In genomic region chr2:20595000-20595399, GRCm38 (mm10) we compare ENCODE assay signal across 24 mouse cellular contexts.
DNase-seq lines count a peak whose midpoint lies in the region; ATAC-seq and TF ChIP-seq lines count a peak whose summit lies in the region.
"Had no signal": no experiment of that assay in that cellular context is flagged by ENCODE, and none has a peak within 500 bp of the region (broad histone marks: within the 10 kb centered on the region; RNA-seq: fewer than 3 reads in every experiment).

No protein-coding gene starts in this region.

- H3K27me3 ChIP-seq in E14TG2a.4 (ENCODE audit: insufficient read depth, low read length), result no peaks in the 10 kb centered on the region
- no peaks in the 10 kb centered on the region for H3K27me3 ChIP-seq in neural tube, embryonic 15.5 days (replicated peaks)
- H3K27me3 ChIP-seq: CH12.LX; embryonic facial prominence, embryonic 12.5 days; forebrain, embryonic 13.5 days; forebrain, embryonic 15.5 days; Patski had no signal

- no peak overlapping the region for H3K9ac ChIP-seq in neural tube, embryonic 15.5 days (replicated peaks)
- H3K9ac ChIP-seq: embryonic facial prominence, embryonic 12.5 days; forebrain, embryonic 13.5 days; forebrain, embryonic 15.5 days had no signal

- peaks cover 35% of the 10 kb centered on the region for H3K36me3 ChIP-seq in E14TG2a.4 (ENCODE audit: insufficient read depth, low read length)
- no peaks in the 10 kb centered on the region for H3K36me3 ChIP-seq in neural tube, embryonic 15.5 days
- H3K36me3 ChIP-seq: embryonic facial prominence, embryonic 10.5 days; embryonic facial prominence, embryonic 12.5 days; forebrain, embryonic 15.5 days; G1E had no signal

- peak overlapping the region; percentile 63 for H3K4me3 ChIP-seq in E14TG2a.4 (replicated peaks; ENCODE audit: low read length)
- H3K4me3 ChIP-seq in neural tube, embryonic 15.5 days (replicated peaks), result no peak overlapping the region
- H3K4me3 ChIP-seq: embryonic facial prominence, embryonic 10.5 days; embryonic facial prominence, embryonic 12.5 days; forebrain, embryonic 13.5 days; forebrain, embryonic 15.5 days had no signal

- peaks cover 60% of the 10 kb centered on the region for H3K4me1 ChIP-seq in E14TG2a.4 (replicated peaks; ENCODE audit: low read depth, low read length)
- H3K4me1 ChIP-seq in neural tube, embryonic 15.5 days, result no peaks in the 10 kb centered on the region

- DNase-seq in ES-CJ7 (ENCODE audit: low read depth, low spot score) (peak; percentile 89), R1 (ENCODE audit: low read depth, low spot score) (peak; percentile 84)
- no peak for DNase-seq in gastrocnemius, postnatal 10 days
- no peak for DNase-seq in testis, postnatal 10 days (ENCODE audit: low spot score)
- DNase-seq: adrenal gland, adult 8-10 months; adrenal gland, postnatal 14 days; adrenal gland, postnatal 36 days; B cell, adult 2 months; cerebellum, adult 11-12 months; cerebellum, adult 2 months; cerebellum, adult 9-10 months; cerebellum, postnatal 10 days; cerebellum, postnatal 25 days had no signal

- no peak overlapping the region for H3K27ac ChIP-seq in neural tube, embryonic 15.5 days (replicated peaks)
- H3K27ac ChIP-seq: embryonic facial prominence, embryonic 10.5 days; embryonic facial prominence, embryonic 12.5 days; forebrain, embryonic 13.5 days; forebrain, embryonic 15.5 days had no signal

- no peak overlapping the region for H3K4me2 ChIP-seq in neural tube, embryonic 15.5 days
- H3K4me2 ChIP-seq: embryonic facial prominence, embryonic 12.5 days; forebrain, embryonic 13.5 days; forebrain, embryonic 15.5 days had no signal

- 84% methylated on average over 3 of the region's 3 CpGs for WGBS in neural tube, embryonic 15.5 days

- no peak for ATAC-seq in neural tube, embryonic 15.5 days (ENCODE audit: low FRiP score)
- ATAC-seq: activated CD4-positive, CD25-positive, alpha-beta regulatory T cell, adult 4 months; CD4-positive, CD25-positive, alpha-beta regulatory T cell, adult 4 months; forebrain, embryonic 13.5 days; forebrain, embryonic 15.5 days; Patski had no signal

- H3K9me3 ChIP-seq in E14TG2a.4 (ENCODE audit: low read length), result peaks cover 36% of the 10 kb centered on the region
- no peaks in the 10 kb centered on the region for H3K9me3 ChIP-seq in neural tube, embryonic 15.5 days (replicated peaks)
- H3K9me3 ChIP-seq: embryonic facial prominence, embryonic 12.5 days; forebrain, embryonic 13.5 days; forebrain, embryonic 15.5 days; G1E had no signal

- TF ChIP-seq CTCF in E14TG2a.4 (conservative IDR thresholded peaks at IDR 0.05; ENCODE audit: low read length), result no peak

Comparison
In these comparisons a context has a peak if more than half of its experiments do, and no peak if none do; other contexts are left out.
1. DNase-seq: peak in ES-CJ7 (single experiment) and R1 (single experiment); none in gastrocnemius, postnatal 10 days (single experiment) and testis, postnatal 10 days (single experiment).